Mouse (Mus musculus) left cerebral cortex, adult 8-10 months (tissue): Measurements from ENCODE around the gene Fibcd1. TPM values are rescaled to one million over a fixed set of nuclear protein-coding genes. Genes with fewer than 3 reads are reported as not detected.

Experiments used
- DNase-seq, 2 experiments: peaks; one replicate each; pipeline ENCODE4 v3.0.0; 2022; ENCODE audit warnings: low spot score in 2 of 2
- total RNA-seq, 4 experiments: library from RNA; stranded (reverse); gene quantifications; 2 replicates each; pipeline ENCODE4 v1.2.4; 2022

Fibcd1 gene
- total RNA-seq, 4 experiments from 2014 or later = 6.9 to 9.0 (median 7.4) TPM

- no peak for DNase-seq
Observed at GRCm38 (mm10) chr2:31769631-31770111, 76.1 kb downstream of the Fibcd1 start.

GRCm38 (mm10) chr2:31769115-31769514, 76.7 kb downstream of the Fibcd1 start:
- no peak for DNase-seq

GRCm38 (mm10) chr2:31767815-31768214, 78.0 kb downstream of the Fibcd1 start:
- no peak for DNase-seq

GRCm38 (mm10) chr2:31767104-31767503, 78.7 kb downstream of the Fibcd1 start:
- no peak for DNase-seq

Other genes starting within 250 kb of the Fibcd1 start
- 1 to 10 TPM in 2 of 4 experiments, under 1 TPM in 2; 0.18 to 1.6 (median 0.97) TPM for gene Prdm12, start 206.0 kb downstream of the Fibcd1 start, total RNA-seq
- 10 to 100 TPM; 20.9 to 26.0 (median 24.4) TPM for gene Exosc2, start 175.3 kb downstream of the Fibcd1 start, total RNA-seq
- 10 to 100 TPM; 47.1 to 49.9 (median 47.7) TPM for gene Abl1, start 157.6 kb downstream of the Fibcd1 start, total RNA-seq
- not detected for gene Qrfp, start 35.4 kb downstream of the Fibcd1 start, total RNA-seq
- 1 to 10 TPM; 5.7 to 7.5 (median 6.6) TPM for gene Lamc3, start 41.3 kb upstream of the Fibcd1 start, total RNA-seq
- gene Aif1l, start 104.1 kb upstream of the Fibcd1 start, total RNA-seq = 1 to 10 TPM; 8.2 to 9.7 (median 9.2) TPM
- gene Nup214, start 128.4 kb upstream of the Fibcd1 start, total RNA-seq = 10 to 100 TPM; 50.5 to 74.7 (median 65.5) TPM
- gene Fam78a, start 238.9 kb upstream of the Fibcd1 start, total RNA-seq = 10 to 100 TPM in 1 of 4 experiments, 1 to 10 TPM in 3; 6.9 to 15.6 (median 8.9) TPM
- gene Plpp7, start 249.5 kb upstream of the Fibcd1 start, total RNA-seq = 10 to 100 TPM; 26.8 to 31.7 (median 28.8) TPM